Mouse (Mus musculus) lung, adult 18-20 months (tissue): ENCODE data around the gene Vmn1r5.
A peak's percentile ranks its signal among the peaks of the same experiment; 100 is the strongest.
"Not testable (repeated sequence)": the region's sequence is repeated elsewhere in the genome, so short reads cannot be mapped to it uniquely, and the experiment has no call there.

Experiments
- DNase-seq, 2 experiments: peaks; one replicate each; pipeline ENCODE4 v3.0.0; 2022; ENCODE audit warnings: mixed read lengths in 2 of 2

Vmn1r5 gene

GRCm38 (mm10) chr6:56969973-56970372 is at the start of gene Vmn1r5:
Gene Vmn1r5, plus strand, starts transcription at chr6:56970273.
- DNase-seq, result no peak

DNA sequence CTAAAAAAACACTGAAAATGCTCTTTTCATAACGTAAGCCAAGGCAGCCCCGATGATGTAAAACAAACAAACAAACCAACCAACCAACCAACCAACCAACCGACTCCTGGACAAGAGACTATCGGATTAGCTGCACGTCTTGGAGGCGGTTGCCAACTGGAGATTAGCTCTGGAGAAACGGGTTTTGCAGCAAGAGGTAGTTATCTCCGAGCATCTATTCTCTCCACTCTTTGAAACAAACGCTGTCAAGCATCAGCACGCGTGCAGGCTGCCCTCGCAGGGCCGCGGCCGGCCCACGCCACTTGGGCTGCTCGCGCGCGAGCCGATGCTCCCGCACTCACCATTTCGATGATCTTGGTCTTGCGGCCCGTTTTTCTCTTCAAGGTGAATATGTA is 46.7 kb upstream of the Vmn1r5 start:
- DNase-seq, result no peak

GRCm38 (mm10) chr6:56923726-56924707 is 46.1 kb upstream of the Vmn1r5 start, which contains the start of the genes Nt5c3 and Vmn1r4:
Gene Nt5c3, minus strand, starts transcription at chr6:56923932.
Gene Vmn1r4, plus strand, starts transcription at chr6:56924015.
- DNase-seq, result peak; percentile 92 to 94

DNA sequence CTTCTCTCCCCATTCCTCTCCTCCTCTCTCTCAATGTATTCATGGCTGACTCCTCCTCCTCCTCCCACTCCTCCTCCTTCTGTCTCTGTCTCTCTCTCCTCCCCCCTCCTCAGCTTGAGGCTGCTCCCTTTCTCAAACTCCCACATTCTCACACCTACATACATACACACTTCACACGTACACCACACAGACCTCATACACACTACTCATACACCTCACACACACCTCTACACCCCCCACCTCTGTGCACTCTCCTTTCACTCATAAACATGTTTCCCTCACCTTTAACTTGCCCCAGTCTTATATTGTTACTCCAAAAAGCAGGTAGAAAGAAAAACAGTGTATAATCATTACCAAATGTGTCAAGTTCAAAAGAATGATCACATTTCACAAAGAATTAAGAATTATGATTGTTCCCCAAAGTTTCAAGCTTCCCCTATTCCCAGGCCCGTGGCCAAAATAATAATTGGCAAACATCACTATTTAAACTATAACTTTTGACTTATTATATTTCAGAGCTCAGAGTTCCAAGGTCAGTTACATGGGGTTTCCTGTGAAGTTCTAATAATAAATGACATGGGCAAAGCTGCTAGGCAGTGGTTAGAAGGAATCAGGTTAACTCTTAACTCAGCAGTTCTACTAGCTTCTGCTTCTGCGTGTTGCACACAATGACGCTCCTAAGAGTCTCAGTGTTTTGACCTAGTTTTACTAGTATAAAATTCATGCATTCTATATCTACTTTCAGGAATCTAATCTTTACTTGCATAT is 38.2 kb upstream of the Vmn1r5 start:
- no peak for DNase-seq

- no peak for DNase-seq
Observed at GRCm38 (mm10) chr6:56932464-56932863, 37.6 kb upstream of the Vmn1r5 start.

DNA sequence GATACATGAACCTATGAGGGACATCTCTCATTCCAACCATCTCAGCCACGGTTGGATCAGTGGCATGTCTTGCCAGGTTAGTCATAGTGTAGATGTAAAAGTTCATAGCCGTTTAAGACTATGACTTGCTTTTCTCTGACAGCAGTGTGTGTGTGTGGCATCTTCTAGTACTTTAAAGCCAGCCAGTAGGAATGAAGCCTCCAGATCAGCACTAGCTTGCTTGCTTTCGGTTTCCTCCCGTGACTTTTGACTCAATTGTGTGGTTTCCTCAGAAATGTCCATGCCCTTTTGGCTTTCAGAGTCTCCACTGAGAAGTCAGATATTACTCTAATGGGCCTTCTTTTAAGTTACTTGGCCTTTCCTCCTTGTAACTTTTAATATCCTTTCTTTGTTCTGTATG is 35.7 kb upstream of the Vmn1r5 start:
- no peak for DNase-seq

DNA sequence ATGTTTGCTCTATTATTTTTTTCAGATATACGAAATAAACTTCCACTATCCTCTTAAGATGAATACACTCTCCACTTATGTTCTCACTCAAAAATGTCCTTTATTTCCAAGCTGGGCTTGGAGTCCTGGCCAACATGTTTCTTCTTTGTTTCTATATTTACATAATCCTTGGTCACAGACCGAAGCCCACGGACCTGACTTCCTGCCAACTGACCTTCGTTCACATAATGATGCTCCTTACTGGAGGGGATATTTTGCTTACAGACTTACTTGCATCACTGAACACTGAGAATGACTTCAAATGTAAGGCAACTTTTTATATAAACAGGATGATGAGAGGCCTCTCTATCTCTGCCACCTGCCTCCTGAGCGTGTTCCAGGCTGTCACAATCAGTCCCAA is 13.6 kb upstream of the Vmn1r5 start:
- no peak for DNase-seq

GRCm38 (mm10) chr6:56996943-56997342 is 26.9 kb downstream of the Vmn1r5 start, which contains the start of gene Vmn1r6:
Gene Vmn1r6, plus strand, starts transcription at chr6:56997243.
- DNase-seq, result no peak

GRCm38 (mm10) chr6:57025224-57025623 is 55.2 kb downstream of the Vmn1r5 start, which contains the start of gene Vmn1r7:
Gene Vmn1r7, minus strand, starts transcription at chr6:57025324.
- not testable (repeated sequence) for DNase-seq

- no peak for DNase-seq
Observed at GRCm38 (mm10) chr6:57031984-57032383, 61.9 kb downstream of the Vmn1r5 start, which contains the start of gene Vmn1r8. Gene Vmn1r8, plus strand, starts transcription at chr6:57032284.

GRCm38 (mm10) chr6:57034674-57035073 is 64.6 kb downstream of the Vmn1r5 start:
- no peak for DNase-seq
